Mouse (Mus musculus) 416B (cell line): ENCODE measurements around the gene Wdr34.
A peak's percentile ranks its signal among the peaks of the same experiment; 100 is the strongest.
"Not testable (repeated sequence)": the region's sequence is repeated elsewhere in the genome, so short reads cannot be mapped to it uniquely, and the experiment has no call there.

ENCODE experiments used
- DNase-seq: peaks from one replicate; pipeline ENCODE4 v3.0.0; 2011; ENCODE audit warnings: low read depth

Wdr34 gene

DNA sequence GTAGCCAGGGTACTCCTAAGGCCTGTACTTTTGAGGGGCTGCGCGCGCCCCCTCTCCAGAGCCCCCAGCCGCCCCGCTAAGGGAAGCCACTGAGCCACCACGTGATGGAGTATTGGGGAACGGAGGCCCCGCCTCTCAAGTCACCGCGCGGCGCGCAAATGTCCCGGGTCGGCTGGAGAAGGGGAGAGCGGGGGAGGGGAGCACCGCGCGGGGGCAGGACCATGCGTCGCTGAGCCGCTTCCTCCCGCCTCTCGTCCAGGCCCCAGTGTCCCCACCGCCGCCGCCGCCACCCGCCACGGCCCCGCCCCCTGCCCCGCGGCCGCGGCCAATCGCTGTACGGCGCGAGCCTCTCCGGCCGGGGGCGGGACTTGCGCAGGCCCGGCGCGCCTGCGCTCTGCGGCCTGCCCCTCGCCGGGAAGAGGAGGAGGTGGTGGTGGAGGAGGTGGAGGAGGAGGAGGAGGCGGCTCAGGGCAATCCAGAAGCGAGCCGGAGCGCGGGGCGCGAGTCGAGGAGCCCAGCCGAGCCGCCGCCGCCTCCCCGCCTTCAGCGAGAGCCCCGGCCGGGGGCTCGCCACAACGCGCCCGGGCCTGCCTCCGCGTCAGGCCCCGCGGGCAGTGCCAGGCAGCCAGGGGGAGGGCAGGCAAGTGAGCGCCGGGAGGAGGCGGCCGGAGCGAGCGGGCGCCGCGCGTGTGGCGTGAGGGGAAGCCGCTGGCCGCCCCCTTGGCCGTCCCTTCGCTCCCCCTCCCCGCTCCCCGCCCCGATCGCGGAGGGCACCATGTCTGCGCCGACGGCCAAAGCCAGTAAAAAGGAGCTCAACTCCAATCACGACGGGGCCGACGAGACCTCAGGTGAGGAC, 17.6 kb upstream of the Wdr34 start:
- peak; percentile 94 for DNase-seq

DNA sequence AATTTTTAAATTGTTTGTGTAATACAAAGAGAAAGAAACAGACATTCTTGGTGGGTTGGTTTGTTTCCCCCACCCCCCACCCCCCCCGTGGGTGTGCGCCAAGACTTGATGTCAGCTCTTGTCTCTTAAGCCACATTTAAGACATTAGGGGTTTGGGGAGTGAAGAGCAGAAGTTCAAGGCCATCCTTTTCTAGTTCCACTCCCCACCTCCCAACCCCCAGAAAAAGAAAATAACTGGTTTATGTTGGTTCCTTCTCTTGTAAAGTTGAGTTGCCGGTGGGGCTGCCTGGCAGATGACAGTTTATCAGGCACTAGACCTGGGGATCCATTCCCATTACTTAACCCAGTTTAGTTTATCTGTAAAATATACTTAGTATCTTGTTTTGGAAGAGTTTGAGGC, 15.6 kb upstream of the Wdr34 start:
- peak; percentile 32 for DNase-seq

DNA sequence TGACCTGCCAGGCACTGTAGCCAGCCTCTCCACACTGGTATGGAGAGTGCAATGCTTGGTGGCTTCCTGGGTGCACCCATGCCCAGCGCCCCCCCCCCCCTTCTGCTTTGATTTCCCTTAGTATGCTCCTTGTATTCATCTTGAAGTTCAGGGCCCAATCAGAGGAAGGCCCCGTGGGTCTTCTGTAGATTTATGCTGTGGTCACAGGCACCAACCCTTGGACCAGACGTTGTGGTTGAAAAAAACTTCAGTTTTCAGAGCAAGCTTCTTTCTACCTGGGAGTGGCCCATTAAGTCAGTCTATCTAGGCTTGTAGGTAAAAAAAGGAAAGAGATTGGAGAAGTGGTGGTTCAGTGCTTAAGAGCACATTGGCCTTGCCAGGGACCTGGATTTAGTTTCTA, 15.1 kb upstream of the Wdr34 start:
- DNase-seq = peak; percentile 62

DNA sequence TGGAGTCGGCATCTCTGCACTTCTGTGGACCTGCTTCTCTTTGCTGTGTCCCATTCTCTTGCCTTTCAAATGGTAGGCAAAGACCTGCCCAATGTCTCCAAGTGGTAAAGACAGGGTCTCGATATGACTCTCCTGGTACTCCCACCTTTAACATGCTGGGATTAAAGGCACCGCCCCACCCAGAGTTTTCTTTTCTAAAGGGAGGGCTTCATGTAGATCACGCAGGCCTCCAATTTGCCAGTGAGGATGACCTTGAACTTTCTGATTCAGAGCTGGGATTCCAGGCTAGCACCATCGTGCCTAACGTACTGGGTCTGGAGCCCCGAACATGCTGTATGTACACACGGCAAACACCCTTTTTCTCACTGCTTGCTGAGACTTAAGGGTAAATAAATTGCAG, 14.6 kb upstream of the Wdr34 start:
- DNase-seq = peak; percentile 66

DNA sequence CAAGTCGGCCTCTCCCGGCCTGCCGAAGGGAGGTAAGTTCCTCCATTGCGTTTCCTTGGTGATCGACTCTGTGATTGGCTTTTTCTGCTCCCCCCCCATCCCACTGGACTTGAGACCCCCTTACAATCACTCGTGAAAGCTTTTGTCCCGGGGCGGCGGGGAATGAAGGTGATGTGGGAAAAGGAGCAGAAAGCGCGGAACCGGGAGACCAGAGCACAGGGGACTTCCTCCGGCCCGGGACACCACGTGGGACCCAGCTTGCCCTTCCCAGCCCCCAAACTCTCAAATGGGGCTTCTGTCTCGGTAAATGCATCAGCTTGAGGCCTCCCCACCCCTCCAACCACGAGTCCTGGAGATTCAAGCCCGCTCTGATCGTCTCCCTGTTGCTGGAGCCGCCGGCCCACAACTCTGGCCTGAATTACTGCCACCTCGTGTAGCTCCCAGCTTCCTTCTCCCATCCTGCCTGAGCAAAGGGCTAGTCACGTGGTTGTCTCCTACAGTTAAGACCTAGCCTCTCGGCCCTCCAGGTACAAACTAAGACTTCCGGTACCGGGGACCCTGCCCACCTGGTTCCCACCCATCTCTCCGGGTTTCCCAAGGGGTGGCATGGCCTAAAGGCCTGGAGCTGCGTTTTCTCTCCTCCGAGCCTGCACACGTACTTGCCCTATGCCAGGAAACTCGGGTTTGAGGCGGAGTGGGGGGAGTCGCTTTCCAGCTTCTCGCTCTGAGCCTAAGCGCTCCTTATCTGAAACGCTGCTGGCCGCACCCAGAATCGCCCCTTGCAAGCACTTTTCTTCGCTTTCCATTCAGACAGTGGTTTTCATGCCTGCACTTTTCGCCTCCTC, 13.8 kb upstream of the Wdr34 start:
- peak; percentile 91 for DNase-seq

DNA sequence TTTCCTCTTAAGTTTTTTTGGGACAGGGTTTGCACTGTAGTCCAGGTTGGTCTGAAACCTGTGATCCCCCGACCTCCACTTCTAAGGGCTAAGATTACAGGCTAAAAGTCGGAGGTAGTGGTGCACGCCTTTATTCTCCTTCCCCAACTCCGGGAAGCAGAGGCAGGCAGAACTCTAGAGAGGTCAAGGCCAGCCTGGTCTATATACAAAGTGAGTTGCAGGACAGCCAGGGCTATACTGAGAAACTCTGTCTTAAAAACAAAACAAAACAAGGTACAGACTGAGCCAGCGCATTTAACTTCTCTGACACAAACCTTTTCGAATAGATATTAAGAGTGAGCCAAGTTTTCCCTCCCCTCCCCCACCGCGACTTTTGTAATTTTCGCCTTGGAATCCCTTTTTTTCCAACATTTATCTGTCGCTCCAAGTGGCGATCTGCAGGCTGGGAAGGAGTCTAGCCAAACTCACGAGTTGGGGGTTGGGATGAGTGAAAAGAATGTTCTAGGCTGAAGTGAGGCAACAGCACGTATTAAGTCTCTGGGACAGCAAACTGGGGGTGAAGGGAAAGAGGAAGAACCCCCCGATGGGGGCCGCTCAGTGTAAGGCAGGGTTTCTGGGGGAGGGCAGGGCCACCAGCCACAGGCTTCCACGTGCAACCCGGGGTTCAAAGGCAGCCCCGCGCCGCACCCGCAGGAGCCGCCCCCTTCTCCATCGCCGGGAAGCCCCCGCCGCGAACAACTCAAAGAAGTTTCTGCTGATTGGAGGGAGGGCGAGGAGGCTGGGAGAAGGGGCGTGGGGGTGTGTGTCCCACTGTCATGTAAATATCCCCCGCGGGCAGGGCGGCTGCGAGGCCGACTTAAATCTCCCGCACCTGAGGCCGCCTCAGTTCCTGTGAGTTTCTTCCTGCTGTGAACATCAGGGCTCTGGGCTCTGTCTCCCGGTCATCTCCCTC, 12.8 kb upstream of the Wdr34 start:
- DNase-seq = peak; percentile 87

DNA sequence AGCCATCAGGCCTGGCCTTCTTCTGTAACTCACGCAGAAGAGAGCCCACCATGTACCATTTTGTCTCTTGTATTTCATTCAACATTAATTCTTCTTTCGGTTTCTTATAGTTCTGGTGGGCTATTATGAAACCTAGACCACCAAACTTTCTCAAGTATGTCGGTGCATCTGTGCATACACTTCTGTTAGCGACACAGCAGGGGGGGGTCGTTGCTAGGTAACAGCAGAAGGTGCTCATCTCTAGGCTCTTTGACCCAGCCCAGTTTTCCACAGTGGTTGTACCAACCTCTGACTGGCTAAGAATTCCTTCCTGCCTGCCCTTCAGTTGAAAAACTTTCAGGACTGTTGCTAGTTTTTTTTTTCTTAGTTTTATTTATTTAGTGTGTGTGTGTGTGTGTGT, 9.7 kb upstream of the Wdr34 start:
- DNase-seq = no peak

DNA sequence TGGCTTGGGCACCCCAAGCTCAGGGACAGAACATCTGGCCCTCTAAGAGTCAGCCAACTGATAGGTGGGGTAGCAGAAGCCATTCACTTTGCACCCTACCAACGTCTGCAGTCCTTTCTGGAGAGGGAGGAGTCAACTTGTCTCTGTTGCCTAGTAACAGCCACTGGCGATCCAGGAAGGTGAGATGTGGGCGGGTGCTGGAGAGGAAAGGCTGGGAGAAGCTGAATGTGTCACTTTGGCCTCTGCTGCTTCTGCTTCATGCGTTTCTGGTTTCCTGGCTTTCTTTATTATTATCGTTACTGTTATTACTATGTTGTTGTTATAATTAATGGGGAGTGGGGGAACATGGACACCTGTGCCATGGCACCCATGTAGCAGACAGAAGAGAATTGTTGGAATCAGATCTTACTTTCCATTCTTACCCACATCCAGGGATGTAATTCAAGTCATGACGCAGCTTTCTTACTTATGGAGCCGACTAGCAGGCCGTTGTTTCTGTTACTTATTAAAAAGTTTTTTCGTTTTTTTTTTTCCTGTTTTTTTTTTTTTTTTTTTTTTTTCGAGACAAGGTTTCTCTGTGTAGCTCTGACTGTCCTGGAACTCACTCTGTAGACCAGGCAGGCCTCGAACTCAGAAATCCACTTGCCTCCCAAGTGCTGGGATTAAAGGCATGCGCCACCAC, 8.7 kb upstream of the Wdr34 start, which contains the start of gene Set:
Gene Set (plus strand): TSS at position 156 of the 682 bp plus-strand sequence.
- DNase-seq = peak; percentile 87

DNA sequence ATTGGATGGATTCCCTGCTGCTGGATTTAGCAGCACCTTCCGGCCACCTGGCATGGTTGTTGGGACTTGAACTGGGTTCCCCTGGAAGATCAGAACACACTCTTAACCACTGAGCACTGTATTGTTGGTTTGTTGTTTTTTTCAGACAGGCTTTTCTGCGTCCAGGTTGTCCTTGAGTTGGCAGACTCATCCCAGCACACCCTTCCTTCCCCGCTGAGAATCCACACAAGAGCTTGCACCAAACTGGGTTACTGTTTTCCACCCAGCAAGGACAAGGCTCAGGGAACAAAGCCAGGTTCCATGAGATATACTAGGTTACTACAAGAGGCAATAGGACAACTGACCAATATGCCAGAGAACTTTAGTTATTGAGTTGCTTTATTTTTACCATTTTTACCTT, 8.1 kb upstream of the Wdr34 start:
- DNase-seq = no peak

DNA sequence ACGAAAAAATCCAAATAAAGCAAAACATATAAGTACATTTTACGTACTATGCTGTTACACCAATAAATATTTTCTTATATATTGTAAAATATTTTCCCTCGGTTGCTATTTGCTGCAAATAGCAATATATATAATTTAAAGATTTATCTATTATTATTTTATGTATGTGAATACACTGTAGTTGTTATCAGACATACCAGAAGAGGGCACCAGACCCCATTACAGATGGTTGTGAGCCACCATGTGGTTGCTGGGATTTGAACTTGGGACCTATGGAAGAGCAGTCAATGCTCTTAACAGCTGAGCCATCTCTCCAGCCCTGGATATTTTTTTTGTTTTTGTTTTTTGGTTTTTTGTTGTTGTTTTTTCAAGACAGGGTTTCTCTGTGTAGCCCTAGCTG, 6.6 kb upstream of the Wdr34 start:
- not testable (repeated sequence) for DNase-seq

DNA sequence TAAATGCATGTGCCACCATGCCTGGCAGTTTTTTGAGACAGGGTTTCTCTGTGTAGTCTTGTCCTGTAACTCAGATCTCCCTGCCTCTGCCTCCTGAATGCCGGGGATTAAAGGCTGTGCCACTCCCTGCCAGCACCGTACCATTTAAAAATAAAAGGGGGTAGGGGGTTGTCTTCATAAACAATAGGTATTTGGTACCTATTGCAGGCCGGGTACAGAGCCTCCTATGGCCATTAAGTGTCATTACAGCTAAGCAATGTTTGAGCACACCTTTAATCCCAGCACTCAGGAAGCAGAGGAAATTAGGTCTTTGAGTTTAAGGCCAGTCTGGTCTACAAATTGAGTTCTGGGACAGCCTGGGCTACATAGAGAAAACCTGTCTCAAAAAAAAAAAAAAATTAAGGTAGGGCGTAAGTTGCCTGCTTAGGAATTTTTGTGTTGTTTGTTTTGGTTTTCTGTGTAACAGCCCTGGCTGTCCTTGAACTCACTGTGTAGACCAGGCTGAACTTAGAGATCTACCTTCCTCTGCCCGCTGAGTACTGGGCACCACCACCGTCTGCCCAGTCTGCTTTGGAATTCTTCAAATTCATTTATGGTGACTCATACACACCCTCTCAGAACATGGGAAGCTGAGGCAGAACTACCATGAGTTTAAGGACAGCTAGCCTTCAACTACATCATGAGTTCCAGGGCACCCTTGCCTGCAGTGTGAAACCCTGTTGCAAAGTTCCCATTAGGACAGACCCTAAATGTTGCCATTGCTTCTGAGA, 3.5 kb upstream of the Wdr34 start:
- peak; percentile 42 for DNase-seq

DNA sequence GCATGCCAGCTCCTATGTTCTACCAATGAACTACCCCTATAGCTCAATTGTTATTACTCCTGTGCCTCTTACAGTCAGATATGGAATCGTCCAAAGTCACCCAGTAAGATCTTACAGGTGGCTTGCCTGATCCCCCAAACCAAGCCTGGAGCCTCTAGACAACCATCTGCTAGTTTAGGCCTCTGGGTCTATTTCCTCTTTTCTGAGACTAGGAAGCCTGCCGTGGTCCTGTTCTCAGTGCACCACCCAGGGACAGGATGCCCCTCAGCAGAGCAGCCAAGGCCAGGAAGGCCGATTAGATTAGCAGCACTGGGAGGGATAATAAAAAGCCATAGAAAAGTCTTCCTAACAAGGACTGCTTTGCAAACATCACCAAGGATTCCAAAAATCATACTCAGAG, 1.1 kb upstream of the Wdr34 start:
- peak; percentile 44 for DNase-seq

DNA sequence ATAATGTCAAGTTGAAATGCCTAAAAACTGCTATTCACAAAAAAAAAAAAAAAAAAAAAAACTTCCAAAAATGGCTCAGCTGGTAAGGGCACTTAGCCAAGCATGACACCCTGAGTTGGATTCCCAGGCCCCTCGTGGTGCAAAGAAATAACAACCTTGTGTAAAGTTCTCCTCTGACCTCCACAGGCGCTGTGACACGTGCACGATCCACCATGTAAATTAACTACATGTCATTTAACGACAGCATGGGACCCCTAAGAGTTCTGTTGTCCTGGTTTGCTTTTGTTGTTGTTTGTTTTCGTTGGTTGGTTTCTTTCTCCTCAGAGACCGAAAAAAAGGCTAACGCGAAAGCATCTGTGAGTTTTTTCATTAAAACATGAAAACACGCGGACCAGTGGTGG, 580 bp downstream of the Wdr34 start:
- DNase-seq = peak; percentile 73

DNA sequence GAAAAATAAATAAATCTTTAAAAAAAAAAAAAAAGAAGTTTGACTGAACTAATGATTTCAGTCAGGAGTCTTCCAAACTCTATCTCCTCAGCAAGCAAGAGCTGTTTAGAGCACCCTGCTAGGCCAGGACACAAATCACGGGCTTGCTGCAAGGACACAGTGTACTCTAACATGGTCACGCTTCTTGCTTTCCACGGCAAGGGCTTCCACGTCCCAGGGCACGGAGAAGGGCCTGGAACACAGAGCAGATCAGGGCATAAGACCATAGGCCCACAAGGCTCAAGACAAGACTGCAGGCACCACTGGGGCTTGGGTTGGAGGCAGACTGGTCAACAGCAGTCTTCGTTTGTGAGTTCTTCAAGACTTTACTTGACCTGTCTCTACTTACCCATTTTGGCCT, 1.6 kb downstream of the Wdr34 start:
- no peak for DNase-seq

DNA sequence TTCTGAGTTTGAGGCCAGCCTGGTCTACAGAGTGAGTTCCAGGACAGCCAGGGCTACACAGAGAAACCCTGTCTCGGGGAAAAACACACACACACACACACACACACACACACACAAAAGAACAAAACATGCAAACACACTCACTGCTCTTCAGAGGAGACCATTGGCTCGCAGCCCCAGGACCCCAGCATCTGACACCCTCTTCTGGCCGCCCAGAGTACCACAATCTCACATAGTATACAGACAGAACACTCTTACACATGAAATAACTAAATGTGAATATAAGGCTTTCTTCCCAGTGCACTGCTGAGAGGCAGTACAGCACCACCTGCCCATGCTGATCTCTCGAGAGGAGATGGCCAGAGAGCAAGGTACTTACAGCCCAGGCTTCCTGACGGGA, 4.1 kb downstream of the Wdr34 start:
- DNase-seq = no peak

DNA sequence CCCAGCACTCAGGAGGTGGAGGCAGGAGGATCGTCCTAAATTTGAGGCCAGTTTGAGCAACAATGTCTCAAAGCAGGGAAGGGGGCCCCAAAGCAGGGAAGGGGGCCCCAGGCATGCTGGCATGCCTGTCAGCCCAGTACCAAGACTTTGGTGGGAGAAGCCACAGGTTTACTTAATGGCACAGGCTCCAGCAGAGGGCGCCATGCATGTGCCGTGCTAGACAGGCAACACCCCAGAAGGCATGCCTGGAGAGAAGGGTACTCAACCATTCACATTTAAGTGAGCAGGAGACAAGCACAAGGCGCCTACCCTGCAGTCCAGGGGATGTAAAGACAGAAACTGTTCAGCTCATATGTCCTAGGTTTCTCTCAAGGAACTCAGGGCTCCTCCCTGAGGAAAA, 6.2 kb downstream of the Wdr34 start:
- DNase-seq = peak; percentile 84

DNA sequence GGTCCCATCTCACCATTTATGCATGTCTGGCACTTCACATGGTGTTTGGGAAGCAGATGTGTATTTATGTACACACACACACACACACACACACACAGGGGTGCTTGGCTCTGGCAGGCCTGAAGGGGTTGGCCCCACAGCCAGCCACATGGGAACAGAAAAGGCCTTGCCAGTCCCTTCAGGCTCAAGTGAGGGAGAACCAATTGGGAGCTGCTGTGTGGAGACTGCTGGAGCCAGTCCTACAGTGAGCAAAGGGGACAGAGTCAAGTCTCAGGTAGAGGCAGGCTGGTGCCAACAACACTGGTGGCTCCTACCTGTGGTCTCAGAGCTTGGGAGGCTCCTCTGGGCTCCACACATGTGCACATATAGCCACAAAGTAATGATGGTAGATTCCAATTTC, 9.0 kb downstream of the Wdr34 start:
- DNase-seq = no peak

DNA sequence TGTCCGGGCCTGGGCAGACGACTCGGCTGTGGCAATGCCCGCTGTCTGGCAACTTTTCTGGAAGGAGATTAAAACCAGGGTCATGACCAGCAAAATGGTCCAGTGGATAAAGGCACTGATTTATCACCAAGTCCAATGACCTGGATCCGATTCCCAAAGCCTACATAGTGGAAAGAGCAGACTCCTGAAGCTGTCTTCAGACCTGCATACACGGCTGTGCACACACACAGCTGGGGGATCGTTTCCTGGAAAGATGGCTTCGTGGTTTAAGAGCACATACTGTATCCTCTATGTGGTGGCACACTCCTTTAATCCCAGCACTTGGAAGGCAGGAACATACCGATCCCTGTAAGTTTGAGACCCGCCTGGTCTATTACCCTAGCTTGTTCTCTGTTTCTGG, 10.3 kb downstream of the Wdr34 start:
- no peak for DNase-seq

DNA sequence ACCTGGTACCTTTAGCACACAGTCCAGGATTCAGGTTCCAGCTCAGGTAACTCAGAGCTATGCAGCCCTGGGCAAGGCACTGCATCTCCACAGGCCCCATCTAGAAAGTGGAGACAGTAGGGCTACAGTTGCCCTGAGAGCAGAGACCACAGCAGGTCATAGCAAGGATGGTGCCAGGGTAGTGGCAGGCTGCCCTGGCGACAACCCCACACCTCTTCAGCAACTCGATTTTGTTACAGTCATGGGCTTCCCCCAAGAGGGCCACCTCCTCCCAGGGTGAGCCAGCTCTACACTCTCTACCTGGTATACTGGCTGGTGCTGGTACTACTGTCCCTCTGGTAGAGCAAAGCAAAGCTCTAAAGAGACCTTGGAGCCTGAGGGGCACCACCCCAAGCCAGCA, 10.9 kb downstream of the Wdr34 start:
- no peak for DNase-seq

DNA sequence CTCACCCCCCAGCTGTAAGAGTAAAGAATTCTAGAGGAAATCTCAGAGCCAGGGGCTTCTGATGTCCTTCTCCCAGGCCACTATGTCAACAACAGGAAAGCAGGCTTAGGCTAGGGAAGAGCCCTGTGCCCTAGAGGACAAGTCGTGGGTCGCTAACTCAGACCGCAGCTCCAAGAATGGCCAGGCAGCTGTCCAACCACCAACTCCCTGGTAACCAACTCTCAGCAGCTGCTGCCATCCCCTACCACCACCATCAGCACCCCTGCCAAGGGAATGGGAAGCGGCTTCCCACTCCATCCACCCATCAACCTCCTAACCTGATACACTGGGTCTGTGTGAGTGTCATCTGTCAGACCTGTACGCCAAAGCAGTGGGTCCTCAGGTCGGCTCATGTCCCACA, 15.7 kb downstream of the Wdr34 start:
- no peak for DNase-seq
